Mouse (Mus musculus): ENCODE data around the gene Fam118b. TPM values are rescaled to one million over a fixed set of nuclear protein-coding genes. Genes with fewer than 3 reads are reported as not detected.

Gene Fam118b
- polyA plus RNA-seq, 1 experiment from 2014 or later: 68.3 TPM

- 47% methylated on average over 14 of the region's 14 CpGs for WGBS
- H3K9ac ChIP-seq (replicated peaks; ENCODE audit: low read length): peak overlapping the region; percentile 56; the same call in 1 of the 2 replicates
- ATAC-seq (ENCODE audit: low FRiP score, low TSS enrichment): peak; percentile 31; the same call in 1 of the 2 replicates
These were observed 91.4 kb downstream of the Fam118b start for GRCm38 (mm10) chr9:35176124-35176659.

GRCm38 (mm10) chr9:35175251-35176123 is 92.1 kb downstream of the Fam118b start, which contains the start of gene Dcps:
Dcps (minus strand) TSS chr9:35176061.
- H3K36me3 ChIP-seq (ENCODE audit: control insufficient read depth, insufficient read depth, low read length): no peaks in the 10 kb centered on the region
- H3K9ac ChIP-seq (replicated peaks; ENCODE audit: low read length): peak within 1 kb of the TSS; percentile 56
- peaks cover 11% of the 10 kb centered on the region; the same call in 1 of the 2 replicates for H3K4me1 ChIP-seq (ENCODE audit: control insufficient read depth, insufficient read depth, low read length)
- peak within 1 kb of the TSS; percentile 53 for H3K4me3 ChIP-seq (replicated peaks; ENCODE audit: low read depth, low read length)
- WGBS: under 1% methylated on average over 38 of the region's 38 CpGs
- peak within 1 kb of the TSS; percentile 86 for H3K27ac ChIP-seq (replicated peaks; ENCODE audit: low read depth, low read length)
- no peaks in the 10 kb centered on the region for H3K27me3 ChIP-seq (ENCODE audit: control insufficient read depth, insufficient read depth, low read length)
- H3K4me2 ChIP-seq (ENCODE audit: low read length): peak within 1 kb of the TSS; percentile 82
- DNase-seq (peak; percentile 96), ATAC-seq (ENCODE audit: low FRiP score, low TSS enrichment) (peak; percentile 96)
- H3K9me3 ChIP-seq (ENCODE audit: control insufficient read depth, low read length): no peaks in the 10 kb centered on the region

More at GRCm38 (mm10) chr9:35176124-35176659, 91.4 kb downstream of the Fam118b start:
- no peak for DNase-seq
- peak overlapping the region; percentile 82 for H3K4me2 ChIP-seq (ENCODE audit: low read length)
- H3K27me3 ChIP-seq (ENCODE audit: control insufficient read depth, insufficient read depth, low read length): no peaks in the 10 kb centered on the region
- no peaks in the 10 kb centered on the region for H3K36me3 ChIP-seq (ENCODE audit: control insufficient read depth, insufficient read depth, low read length)
- H3K27ac ChIP-seq (replicated peaks; ENCODE audit: low read depth, low read length): peak overlapping the region; percentile 86; the same call in 1 of the 2 replicates
- H3K9me3 ChIP-seq (ENCODE audit: control insufficient read depth, low read length): no peaks in the 10 kb centered on the region
- H3K4me3 ChIP-seq (replicated peaks; ENCODE audit: low read depth, low read length): peak overlapping the region; percentile 53
- H3K4me1 ChIP-seq (ENCODE audit: control insufficient read depth, insufficient read depth, low read length): peaks cover 11% of the 10 kb centered on the region; the same call in 1 of the 2 replicates

GRCm38 (mm10) chr9:35173331-35173730 is 94.3 kb downstream of the Fam118b start:
- WGBS: 94% methylated on average over 1 of the region's 1 CpGs
- DNase-seq: no peak
- ATAC-seq (ENCODE audit: low FRiP score, low TSS enrichment): no peak

GRCm38 (mm10) chr9:35170071-35170470 is 97.5 kb downstream of the Fam118b start:
- WGBS: 94% methylated on average over 7 of the region's 7 CpGs
- no peak for ATAC-seq (ENCODE audit: low FRiP score, low TSS enrichment)

More at GRCm38 (mm10) chr9:35173331-35173730, 94.3 kb downstream of the Fam118b start:
- Histone ChIP-seq H3K9me3 (ENCODE audit: control insufficient read depth, low read length) (no peaks in the 10 kb centered on the region), H3K4me2 (ENCODE audit: low read length) (no peak overlapping the region), H3K27ac (replicated peaks; ENCODE audit: low read depth, low read length) (no peak overlapping the region), H3K27me3 (ENCODE audit: control insufficient read depth, insufficient read depth, low read length) (no peaks in the 10 kb centered on the region), H3K4me1 (ENCODE audit: control insufficient read depth, insufficient read depth, low read length) (peaks cover 11% of the 10 kb centered on the region; the same call in 1 of the 2 replicates), H3K36me3 (ENCODE audit: control insufficient read depth, insufficient read depth, low read length) (peaks cover 9% of the 10 kb centered on the region; the same call in 1 of the 2 replicates), H3K4me3 (replicated peaks; ENCODE audit: low read depth, low read length) (no peak overlapping the region), H3K9ac (replicated peaks; ENCODE audit: low read length) (no peak overlapping the region)

More at GRCm38 (mm10) chr9:35170071-35170470, 97.5 kb downstream of the Fam118b start:
- Histone ChIP-seq H3K4me1 (ENCODE audit: control insufficient read depth, insufficient read depth, low read length) (peaks cover 7% of the 10 kb centered on the region; the same call in 1 of the 2 replicates), H3K27ac (replicated peaks; ENCODE audit: low read depth, low read length) (no peak overlapping the region), H3K9ac (replicated peaks; ENCODE audit: low read length) (no peak overlapping the region), H3K4me2 (ENCODE audit: low read length) (no peak overlapping the region), H3K27me3 (ENCODE audit: control insufficient read depth, insufficient read depth, low read length) (no peaks in the 10 kb centered on the region), H3K36me3 (ENCODE audit: control insufficient read depth, insufficient read depth, low read length) (peaks cover 9% of the 10 kb centered on the region; the same call in 1 of the 2 replicates), H3K4me3 (replicated peaks; ENCODE audit: low read depth, low read length) (no peak overlapping the region), H3K9me3 (ENCODE audit: control insufficient read depth, low read length) (no peaks in the 10 kb centered on the region)
- DNase-seq: no peak

Other genes starting within 250 kb of the Fam118b start
- 11.1 and 12.5 TPM in 2 replicates for gene St3gal4, start 148.5 kb downstream of the Fam118b start, polyA plus RNA-seq (2014; fragmentation: Nextera tagmentation; extraction: Ambion mirVana)
- gene Dcps, start 91.7 kb downstream of the Fam118b start, polyA plus RNA-seq (2014; fragmentation: Nextera tagmentation; extraction: Ambion mirVana): 74.6 and 81.0 TPM in 2 replicates
- 49.0 and 72.5 TPM in 2 replicates for gene Srpr, start 67.6 kb downstream of the Fam118b start, polyA plus RNA-seq (2014; fragmentation: Nextera tagmentation; extraction: Ambion mirVana)
- gene Tirap, start 67.5 kb downstream of the Fam118b start, polyA plus RNA-seq (2014; fragmentation: Nextera tagmentation; extraction: Ambion mirVana): 4.0 and 6.3 TPM in 2 replicates
- 32.9 and 40.6 TPM in 2 replicates for gene Foxred1, start 56.8 kb downstream of the Fam118b start, polyA plus RNA-seq (2014; fragmentation: Nextera tagmentation; extraction: Ambion mirVana)
- 18.1 and 19.4 TPM in 2 replicates for gene Rpusd4, start 60 bp upstream of the Fam118b start, polyA plus RNA-seq (2014; fragmentation: Nextera tagmentation; extraction: Ambion mirVana)
- gene Cdon, start 153.3 kb upstream of the Fam118b start, polyA plus RNA-seq (2014; fragmentation: Nextera tagmentation; extraction: Ambion mirVana): 3.5 and 6.4 TPM in 2 replicates